Mouse (Mus musculus) heart, adult 2 months (tissue): Measurements from ENCODE around the gene Tjp1.

Experiments used
- CTCF ChIP-seq: fragments of 200-600 bp; IDR thresholded peaks from 2 replicates; pipeline ENCODE4 v1.8.1; 2022; ENCODE audit warnings: antibody characterized with exemption, mild to moderate bottlenecking, moderate library complexity
- EP300 ChIP-seq: fragments of 200-500 bp; IDR thresholded peaks from 2 replicates; pipeline ENCODE4 v1.6.1; 2011; ENCODE audit warnings: low read depth, low read length, control low read depth; ENCODE audit not compliant: insufficient read depth
- POLR2A ChIP-seq: fragments of 200-500 bp; IDR thresholded peaks from 2 replicates; pipeline ENCODE4 v1.6.1; 2011; ENCODE audit warnings: mild to moderate bottlenecking, low read depth, low read length, control low read depth; ENCODE audit not compliant: insufficient read depth

GRCm38 (mm10) chr7:65279277-65279676 lies 248.3 kb downstream of the Tjp1 start:
- TF ChIP-seq POLR2A: no peak
- TF ChIP-seq CTCF: no peak
- TF ChIP-seq EP300: no peak
